Mouse (Mus musculus) erythroblast, embryonic 14.5 days (primary cell): ENCODE measurements around the gene Tspan15.

Experiments
- GATA1 ChIP-seq: IDR thresholded peaks from 2 replicates; pipeline ENCODE4 v1.6.1; 2012; ENCODE audit warnings: low read length, inconsistent platforms, mixed read lengths
- TAL1 ChIP-seq: IDR thresholded peaks from 3 replicates; pipeline ENCODE4 v1.6.1; 2012; ENCODE audit warnings: low read length, inconsistent platforms, mixed read lengths

GRCm38 (mm10) chr10:62215633-62216032 lies 15.4 kb downstream of the Tspan15 start:
- TF ChIP-seq GATA1, result no peak
- no peak for TF ChIP-seq TAL1
